Mouse (Mus musculus): ENCODE measurements around the gene Olfr32. TPM values are rescaled to one million over a fixed set of nuclear protein-coding genes. Genes with fewer than 3 reads are reported as not detected.

Gene Olfr32
- polyA plus RNA-seq (2012; fragmentation: generic; extraction: Trizol) = not detected

DNA sequence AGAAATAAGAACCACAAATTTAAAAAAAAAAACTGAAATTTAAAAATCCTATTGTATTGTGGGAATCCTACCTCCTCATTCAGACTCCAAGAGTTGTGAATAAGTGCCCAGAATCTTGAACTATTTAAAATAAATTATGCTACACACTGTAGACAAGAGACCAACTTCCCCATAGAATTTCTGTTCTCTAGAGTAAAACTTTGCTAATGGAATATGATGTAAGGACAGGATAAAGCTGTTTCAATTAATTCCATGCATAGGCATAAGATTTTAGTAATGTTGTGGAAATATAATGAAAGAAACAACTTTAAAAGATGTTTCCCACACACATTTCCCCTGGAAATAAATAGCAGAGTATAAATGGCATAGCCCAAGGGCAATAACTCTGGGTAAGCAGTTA is at the start of gene Olfr32:
Olfr32 (minus strand) TSS at position 101 of the 400 bp plus-strand sequence.

DNA sequence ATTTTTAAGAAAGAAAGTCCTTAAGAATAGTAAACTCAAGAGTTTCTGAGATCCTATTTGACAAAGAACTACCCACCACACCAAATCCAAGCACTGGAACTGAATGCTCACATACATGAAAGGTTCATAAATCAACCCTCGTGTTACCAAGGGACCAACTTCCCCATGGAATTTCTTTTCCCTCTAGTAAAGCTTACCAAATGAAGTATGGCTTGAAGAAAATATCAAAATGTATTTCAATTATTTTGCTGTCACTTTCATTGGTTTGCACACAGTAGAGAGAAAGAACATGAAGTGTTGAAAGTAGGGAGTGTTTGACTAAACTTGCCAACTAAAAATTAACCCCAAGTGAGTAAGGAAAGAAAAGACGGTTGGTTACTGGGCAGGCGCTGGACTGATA is 10.9 kb upstream of the Olfr32 start, which contains the start of gene Olfr1270:
Olfr1270 (minus strand) TSS at position 101 of the 400 bp plus-strand sequence.

DNA sequence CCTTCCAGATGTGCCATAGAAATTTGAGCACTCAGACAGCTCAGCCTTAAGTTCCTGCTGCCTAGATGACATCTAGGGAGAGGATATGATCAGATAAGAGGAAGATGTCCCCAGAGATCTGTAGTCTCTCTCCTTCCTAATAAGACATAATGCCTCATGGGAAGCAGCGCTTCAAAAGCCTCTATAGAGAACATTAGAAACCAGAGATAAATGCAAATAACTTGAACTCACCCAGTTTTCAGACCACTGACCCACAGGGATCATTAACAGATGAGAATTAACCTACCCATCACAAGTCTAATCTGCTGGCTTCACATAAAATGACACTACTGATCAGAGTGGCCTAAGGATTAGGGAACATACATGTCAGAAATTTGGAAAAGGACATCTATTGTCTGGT is 20.8 kb downstream of the Olfr32 start, which contains the start of gene Olfr1269:
Olfr1269 (minus strand) TSS at position 101 of the 400 bp plus-strand sequence.

Other genes with a start within 250 kb of the Olfr32 start
- not detected for gene Olfr1258, start 215.0 kb downstream of the Olfr32 start, polyA plus RNA-seq (2012; fragmentation: generic; extraction: Trizol)
- gene Olfr1259, start 193.6 kb downstream of the Olfr32 start, polyA plus RNA-seq (2012; fragmentation: generic; extraction: Trizol) = not detected
- not detected for gene Olfr1260, start 168.0 kb downstream of the Olfr32 start, polyA plus RNA-seq (2012; fragmentation: generic; extraction: Trizol)
- not detected for gene Olfr1261, start 151.1 kb downstream of the Olfr32 start, polyA plus RNA-seq (2012; fragmentation: generic; extraction: Trizol)
- gene Olfr1262, start 142.2 kb downstream of the Olfr32 start, polyA plus RNA-seq (2012; fragmentation: generic; extraction: Trizol) = not detected
- not detected for gene Olfr1263, start 130.2 kb downstream of the Olfr32 start, polyA plus RNA-seq (2012; fragmentation: generic; extraction: Trizol)
- gene Olfr1264, start 116.7 kb downstream of the Olfr32 start, polyA plus RNA-seq (2012; fragmentation: generic; extraction: Trizol) = not detected
- not detected for gene Olfr1265, start 107.0 kb downstream of the Olfr32 start, polyA plus RNA-seq (2012; fragmentation: generic; extraction: Trizol)
- not detected for gene Olfr140, start 78.7 kb downstream of the Olfr32 start, polyA plus RNA-seq (2012; fragmentation: generic; extraction: Trizol)
- gene Olfr1269, start 20.9 kb downstream of the Olfr32 start, polyA plus RNA-seq (2012; fragmentation: generic; extraction: Trizol) = not detected
- not detected for gene Olfr1270, start 10.8 kb upstream of the Olfr32 start, polyA plus RNA-seq (2012; fragmentation: generic; extraction: Trizol)
- not detected for gene Olfr1506, start 82.2 kb upstream of the Olfr32 start, polyA plus RNA-seq (2012; fragmentation: generic; extraction: Trizol)
- not detected for gene Olfr142, start 115.3 kb upstream of the Olfr32 start, polyA plus RNA-seq (2012; fragmentation: generic; extraction: Trizol)
- gene Olfr1271, start 128.7 kb upstream of the Olfr32 start, polyA plus RNA-seq (2012; fragmentation: generic; extraction: Trizol) = not detected
- not detected for gene Olfr1272, start 150.5 kb upstream of the Olfr32 start, polyA plus RNA-seq (2012; fragmentation: generic; extraction: Trizol)
- gene Gm13769, start 179.9 kb upstream of the Olfr32 start, polyA plus RNA-seq (2012; fragmentation: generic; extraction: Trizol) = not detected

Data from C3H10T1/2 (cell line).